Mouse (Mus musculus) forebrain, embryonic 13.5 days (tissue): ENCODE data around the gene Krt14. TPM values are rescaled to one million over a fixed set of nuclear protein-coding genes. Genes with fewer than 3 reads are reported as not detected.
"Not testable (repeated sequence)": the region's sequence is repeated elsewhere in the genome, so short reads cannot be mapped to it uniquely, and the experiment has no call there.

Experiments
- ATAC-seq: fragments of 200-750 bp; cut with Nextera tagmentation; 2 replicates; pipeline ENCODE4 v1.8.0; 2017
- H3K27ac ChIP-seq: fragments of 300-500 bp; sonication (generic); 2 replicates; pipeline ENCODE4 v1.5.1; 2015; ENCODE audit warnings: inconsistent platforms, mild to moderate bottlenecking, moderate library complexity
- H3K27me3 ChIP-seq: fragments of 300-500 bp; sonication (generic); 2 replicates; pipeline ENCODE4 v1.6.1; 2015; ENCODE audit warnings: mild to moderate bottlenecking, inconsistent platforms
- H3K36me3 ChIP-seq: fragments of 300-500 bp; sonication (generic); 2 replicates; pipeline ENCODE4 v1.6.1; 2015; ENCODE audit warnings: mild to moderate bottlenecking, inconsistent platforms; ENCODE audit not compliant: poor library complexity, severe bottlenecking
- H3K4me1 ChIP-seq: fragments of 300-500 bp; sonication (generic); 2 replicates; pipeline ENCODE4 v1.6.1; 2015; ENCODE audit warnings: inconsistent platforms
- H3K4me2 ChIP-seq: fragments of 300-500 bp; sonication (generic); 2 replicates; pipeline ENCODE4 v1.6.1; 2015; ENCODE audit warnings: inconsistent platforms, mild to moderate bottlenecking, moderate library complexity
- H3K4me3 ChIP-seq: fragments of 300-500 bp; sonication (generic); 2 replicates; pipeline ENCODE4 v1.5.1; 2015; ENCODE audit warnings: mild to moderate bottlenecking, inconsistent platforms
- H3K9ac ChIP-seq: fragments of 300-500 bp; sonication (generic); 2 replicates; pipeline ENCODE4 v1.6.1; 2015; ENCODE audit warnings: mild to moderate bottlenecking, inconsistent platforms
- H3K9me3 ChIP-seq: fragments of 300-500 bp; sonication (generic); replicated peaks from 2 replicates; pipeline ENCODE4 v1.6.1; 2016; ENCODE audit warnings: inconsistent platforms
- WGBS: fragments of 180-500 bp; shearing (Covaris S2); methylation state at CpG from one replicate; pipeline ENCODE4 v1.1.7; 2015; 5-methylcytosine and 5-hydroxymethylcytosine counted together
- polyA plus RNA-seq: library from polyadenylated mRNA; unstranded; fragments of >200 nt; fragmentation: Nextera tagmentation; extraction: Ambion mirVana; gene quantifications from 2 replicates; pipeline ENCODE4 v1.2.1, GENCODE M21; 2015

Gene Krt14
- polyA plus RNA-seq: 0.13 and 0.38 TPM in 2 replicates

DNA sequence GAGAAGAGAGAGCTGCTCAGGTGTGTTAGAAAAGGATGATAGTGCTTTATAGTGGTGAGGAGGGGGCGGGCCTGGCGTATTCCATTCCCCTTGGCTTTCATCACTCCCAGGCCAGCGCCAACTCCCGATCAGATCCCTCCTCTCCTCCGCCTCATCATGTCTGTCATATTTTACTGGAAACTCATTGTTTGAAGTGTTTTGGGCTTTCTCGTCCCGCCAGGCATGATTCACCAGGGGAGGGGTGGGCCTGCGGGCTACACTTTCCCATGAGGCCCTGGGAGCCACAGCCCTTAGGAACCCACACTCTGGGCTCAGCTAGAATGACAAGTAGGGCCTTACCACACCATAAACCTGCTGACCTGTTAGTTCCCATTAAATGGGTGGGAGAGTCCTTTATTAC lies at the start of gene Krt14:
Gene Krt14, minus strand, starts transcription at position 51 of the 400 bp plus-strand sequence.
- Histone ChIP-seq H3K27me3 (no peaks in the 10 kb centered on the region), H3K4me2 (no peak within 1 kb of the TSS), H3K4me3 (no peak within 1 kb of the TSS), H3K4me1 (no peaks in the 10 kb centered on the region), H3K9ac (no peak within 1 kb of the TSS), H3K27ac (no peak within 1 kb of the TSS), H3K9me3 (no peaks in the 10 kb centered on the region), H3K36me3 (no peaks in the 10 kb centered on the region)
- 92% methylated on average over 8 of the region's 8 CpGs for WGBS
- ATAC-seq: no peak

- no peak for ATAC-seq
- 96% methylated on average over 6 of the region's 6 CpGs for WGBS
- no peak overlapping the region for H3K9ac ChIP-seq
- no peaks in the 10 kb centered on the region for H3K36me3 ChIP-seq
- no peak overlapping the region for H3K4me2 ChIP-seq
- no peaks in the 10 kb centered on the region for H3K9me3 ChIP-seq
- no peak overlapping the region for H3K27ac ChIP-seq
- no peaks in the 10 kb centered on the region for H3K4me1 ChIP-seq
- H3K27me3 ChIP-seq: no peaks in the 10 kb centered on the region
- no peak overlapping the region for H3K4me3 ChIP-seq
Measured at GRCm38 (mm10) chr11:100255514-100255913, 48.2 kb upstream of the Krt14 start.

- H3K36me3 ChIP-seq: no peaks in the 10 kb centered on the region
- no peak overlapping the region for H3K9ac ChIP-seq
- H3K4me3 ChIP-seq: no peak overlapping the region
- no peaks in the 10 kb centered on the region for H3K27me3 ChIP-seq
- 59% methylated on average over 5 of the region's 5 CpGs for WGBS
- no peak overlapping the region for H3K27ac ChIP-seq
- H3K4me2 ChIP-seq: no peak overlapping the region
- no peak for ATAC-seq
- H3K4me1 ChIP-seq: no peaks in the 10 kb centered on the region
- no peaks in the 10 kb centered on the region for H3K9me3 ChIP-seq
Measured at GRCm38 (mm10) chr11:100254360-100255090, 47.2 kb upstream of the Krt14 start.

GRCm38 (mm10) chr11:100248852-100249465 lies 41.6 kb upstream of the Krt14 start, which contains the start of gene Krt16:
Gene Krt16 (minus strand): TSS chr11:100248902.
- no peaks in the 10 kb centered on the region for H3K9me3 ChIP-seq
- no peak within 1 kb of the TSS for H3K9ac ChIP-seq
- no peaks in the 10 kb centered on the region for H3K27me3 ChIP-seq
- no peak within 1 kb of the TSS for H3K4me2 ChIP-seq
- H3K36me3 ChIP-seq: no peaks in the 10 kb centered on the region
- no peak within 1 kb of the TSS for H3K4me3 ChIP-seq
- H3K4me1 ChIP-seq: no peaks in the 10 kb centered on the region
- no peak for ATAC-seq
- H3K27ac ChIP-seq: no peak within 1 kb of the TSS
- WGBS: 84% methylated on average over 7 of the region's 7 CpGs

GRCm38 (mm10) chr11:100246471-100246870 lies 39.1 kb upstream of the Krt14 start:
- not testable (repeated sequence) for H3K4me2 ChIP-seq, ATAC-seq, H3K9me3 ChIP-seq, H3K4me3 ChIP-seq, H3K4me1 ChIP-seq, H3K27me3 ChIP-seq, H3K27ac ChIP-seq, H3K36me3 ChIP-seq, H3K9ac ChIP-seq
- WGBS: 78% methylated on average over 7 of the region's 7 CpGs

DNA sequence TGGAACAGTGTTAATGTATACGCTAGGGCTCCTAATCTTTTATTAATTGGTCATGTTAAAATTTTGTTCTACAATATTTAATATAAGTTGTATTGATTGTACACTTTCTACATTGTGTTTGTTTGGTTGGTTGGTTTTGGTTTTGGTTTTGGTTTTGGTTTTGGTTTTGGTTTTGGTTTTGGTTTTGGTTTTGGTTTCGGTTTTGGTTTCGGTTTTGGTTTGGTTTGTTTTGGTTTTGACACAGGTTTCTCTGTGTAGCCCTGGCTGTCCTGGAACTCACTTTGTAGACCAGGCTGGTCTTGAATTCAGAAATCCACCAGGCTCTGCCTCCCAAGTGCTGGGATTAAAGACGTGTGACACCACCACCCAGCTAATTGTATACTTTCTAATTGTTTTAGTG lies 32.9 kb upstream of the Krt14 start:
- H3K27ac ChIP-seq, H3K4me3 ChIP-seq, H3K4me2 ChIP-seq, H3K9ac ChIP-seq, H3K27me3 ChIP-seq, H3K36me3 ChIP-seq, H3K4me1 ChIP-seq, H3K9me3 ChIP-seq, ATAC-seq: not testable (repeated sequence)
- 90% methylated on average over 4 of the region's 4 CpGs for WGBS

- WGBS: 47% methylated on average over 8 of the region's 8 CpGs
- Histone ChIP-seq H3K4me3 (no peak overlapping the region), H3K9ac (no peak overlapping the region), H3K4me2 (no peak overlapping the region), H3K27ac (no peak overlapping the region), H3K4me1 (no peaks in the 10 kb centered on the region; the same call in 1 of the 2 replicates), H3K27me3 (no peaks in the 10 kb centered on the region), H3K36me3 (no peaks in the 10 kb centered on the region), H3K9me3 (peaks cover 10% of the 10 kb centered on the region)
- no peak for ATAC-seq
Measured at GRCm38 (mm10) chr11:100221741-100222140, 14.4 kb upstream of the Krt14 start.

DNA sequence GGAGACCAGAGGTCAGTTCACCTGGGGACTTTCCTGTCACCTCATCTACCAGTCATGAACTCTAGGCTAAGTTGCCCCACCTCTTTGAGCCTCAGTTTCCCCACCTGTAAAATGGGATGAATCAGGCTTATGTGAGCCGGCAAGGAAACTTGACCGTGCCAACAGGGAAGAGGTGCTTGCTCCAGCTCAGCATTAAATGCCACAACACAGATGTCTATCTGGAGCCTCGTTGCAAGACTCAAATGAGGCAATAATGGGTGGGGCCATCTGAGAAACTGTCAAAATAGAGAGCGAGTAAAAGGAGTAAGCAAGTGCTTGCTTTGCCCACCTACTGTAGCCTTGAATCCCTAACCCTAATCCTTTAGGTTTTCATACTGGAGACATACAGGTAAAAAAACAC lies 12.0 kb upstream of the Krt14 start:
- H3K36me3 ChIP-seq: no peaks in the 10 kb centered on the region
- H3K4me1 ChIP-seq: no peaks in the 10 kb centered on the region; the same call in 1 of the 2 replicates
- H3K4me2 ChIP-seq: no peak overlapping the region
- H3K9ac ChIP-seq: no peak overlapping the region
- no peak overlapping the region for H3K4me3 ChIP-seq
- H3K27ac ChIP-seq: no peak overlapping the region
- no peaks in the 10 kb centered on the region for H3K27me3 ChIP-seq
- 0 out of 2 replicates have a peak, but pooled peaks cover 3% of the 10 kb centered on the region for H3K9me3 ChIP-seq
- WGBS: 86% methylated on average over 4 of the region's 4 CpGs
- ATAC-seq: no peak

DNA sequence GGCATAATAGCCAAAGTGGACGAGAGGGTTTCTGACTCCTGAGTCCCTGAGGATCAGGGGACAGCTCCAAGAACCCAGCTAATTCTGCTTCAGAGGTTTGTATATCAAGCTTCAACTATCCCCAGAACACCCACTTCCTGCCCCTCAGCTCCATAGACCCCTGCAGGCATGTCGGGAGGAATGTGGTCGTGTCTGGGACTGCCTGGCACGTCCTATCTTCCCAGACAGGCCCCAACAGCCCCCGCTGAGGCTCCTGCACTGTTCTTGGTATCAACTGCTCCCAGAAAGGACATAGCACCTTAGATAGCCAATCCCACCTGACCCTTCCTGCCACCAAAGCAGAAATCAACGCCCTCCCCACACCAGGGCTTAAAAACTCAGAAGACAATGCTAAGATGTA lies 1.2 kb upstream of the Krt14 start:
- no peak for ATAC-seq
- WGBS: 69% methylated on average over 6 of the region's 6 CpGs
- H3K36me3 ChIP-seq: no peaks in the 10 kb centered on the region
- no peaks in the 10 kb centered on the region for H3K27me3 ChIP-seq
- no peak overlapping the region for H3K4me3 ChIP-seq
- H3K4me1 ChIP-seq: no peaks in the 10 kb centered on the region
- H3K9ac ChIP-seq: no peak overlapping the region
- H3K9me3 ChIP-seq: no peaks in the 10 kb centered on the region
- H3K27ac ChIP-seq: no peak overlapping the region
- H3K4me2 ChIP-seq: no peak overlapping the region

DNA sequence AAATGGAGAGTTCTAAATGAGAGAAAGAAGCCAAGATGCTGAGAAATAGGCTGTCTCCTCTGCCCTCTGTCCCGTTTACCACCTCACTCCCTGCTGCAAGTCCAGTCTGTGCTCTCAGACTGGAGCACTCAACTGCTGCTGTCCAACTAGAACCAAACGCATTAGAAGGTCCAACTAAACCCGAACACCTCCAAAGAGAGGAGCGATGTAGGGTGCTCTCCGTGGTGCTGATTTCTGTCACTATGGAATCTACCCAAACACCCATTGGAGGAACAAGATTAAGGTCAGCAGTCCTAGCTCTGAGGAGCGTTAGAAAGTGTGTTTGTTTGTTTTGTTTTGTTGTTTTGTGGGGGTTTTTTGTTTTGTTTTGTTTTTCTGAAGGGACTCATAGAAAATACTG lies 3.9 kb downstream of the Krt14 start:
- Histone ChIP-seq H3K27me3 (no peaks in the 10 kb centered on the region), H3K9ac (no peak overlapping the region), H3K27ac (no peak overlapping the region), H3K4me3 (no peak overlapping the region), H3K4me1 (no peaks in the 10 kb centered on the region), H3K4me2 (no peak overlapping the region), H3K36me3 (no peaks in the 10 kb centered on the region), H3K9me3 (no peaks in the 10 kb centered on the region)
- WGBS: 20% methylated on average over 6 of the region's 6 CpGs
- no peak for ATAC-seq

- 85% methylated on average over 4 of the region's 4 CpGs for WGBS
- H3K9ac ChIP-seq: no peak overlapping the region
- H3K27ac ChIP-seq: no peak overlapping the region
- H3K36me3 ChIP-seq: no peaks in the 10 kb centered on the region
- H3K4me2 ChIP-seq: no peak overlapping the region
- no peaks in the 10 kb centered on the region for H3K4me1 ChIP-seq
- H3K9me3 ChIP-seq: no peaks in the 10 kb centered on the region
- no peak overlapping the region for H3K4me3 ChIP-seq
- ATAC-seq: no peak
- no peaks in the 10 kb centered on the region for H3K27me3 ChIP-seq
Measured at GRCm38 (mm10) chr11:100202906-100203305, 4.4 kb downstream of the Krt14 start.

DNA sequence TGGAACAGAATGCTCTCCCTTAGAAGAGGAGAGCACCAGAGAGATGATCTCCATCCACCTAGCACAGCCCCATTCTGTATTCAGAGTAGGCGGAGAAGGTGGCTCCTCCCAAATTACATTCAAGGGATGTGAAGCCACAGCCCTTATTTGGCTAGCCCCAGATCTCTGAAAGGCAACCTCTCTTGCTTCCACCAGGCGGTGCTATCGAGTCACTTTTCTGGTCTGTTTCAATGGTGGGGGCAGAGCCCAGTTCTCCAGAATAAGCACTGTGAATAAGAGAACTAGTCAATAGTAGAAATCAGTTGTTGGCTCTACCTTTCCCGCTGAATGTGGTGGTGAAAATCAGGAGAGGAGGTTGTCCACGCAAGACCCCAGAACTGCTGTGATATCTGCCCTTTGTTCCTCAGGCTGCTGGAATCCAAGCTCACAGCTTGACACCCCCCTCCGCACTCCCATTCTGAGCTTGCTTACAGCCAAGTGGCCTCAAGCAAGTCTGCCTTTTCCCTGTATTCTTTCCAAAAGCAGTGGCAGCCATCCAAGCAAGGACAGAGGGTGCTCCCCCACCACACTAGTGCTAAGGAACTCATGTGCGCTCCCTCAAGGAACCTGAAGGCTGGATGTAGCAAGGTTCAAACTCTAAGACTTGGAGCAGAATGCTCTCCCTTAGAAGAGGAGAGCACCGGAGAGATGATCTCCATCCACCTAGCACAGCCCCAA lies 7.1 kb downstream of the Krt14 start:
- no peak overlapping the region for H3K9ac ChIP-seq
- no peaks in the 10 kb centered on the region for H3K4me1 ChIP-seq
- WGBS: 51% methylated on average over 8 of the region's 8 CpGs
- H3K9me3 ChIP-seq: no peaks in the 10 kb centered on the region
- no peaks in the 10 kb centered on the region for H3K27me3 ChIP-seq
- no peak overlapping the region for H3K4me2 ChIP-seq
- no peak overlapping the region for H3K27ac ChIP-seq
- H3K4me3 ChIP-seq: no peak overlapping the region
- no peak for ATAC-seq
- H3K36me3 ChIP-seq: no peaks in the 10 kb centered on the region
